Mouse (Mus musculus) right cerebral cortex, adult 18-20 months (tissue): Measurements from ENCODE around the gene Thsd4.
"Not testable (repeated sequence)": the region's sequence is repeated elsewhere in the genome, so short reads cannot be mapped to it uniquely, and the experiment has no call there.

Experiments
- DNase-seq: peaks from one replicate; pipeline ENCODE4 v3.0.0; 2022; ENCODE audit warnings: mixed read lengths

Thsd4 gene

DNA sequence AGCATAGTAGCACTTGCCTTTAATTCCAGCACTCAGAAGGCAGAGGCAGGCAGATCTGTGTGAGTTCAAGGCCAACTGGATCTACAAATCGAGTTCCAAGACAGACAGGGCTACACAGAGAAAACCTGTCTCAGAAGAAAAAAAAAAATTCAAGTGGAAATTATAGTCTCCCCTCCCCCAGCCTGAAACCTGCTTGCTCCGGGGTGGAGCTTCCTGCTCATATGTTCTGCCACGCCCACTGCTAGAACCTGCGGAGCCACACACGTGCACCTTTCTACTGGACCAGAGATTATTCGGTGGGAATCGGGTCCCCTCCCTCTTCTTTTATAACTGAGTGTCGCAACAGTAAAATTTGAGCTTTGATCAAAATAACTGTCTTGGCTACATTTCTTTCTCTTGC is 586.0 kb downstream of the Thsd4 start:
- DNase-seq = not testable (repeated sequence)

DNA sequence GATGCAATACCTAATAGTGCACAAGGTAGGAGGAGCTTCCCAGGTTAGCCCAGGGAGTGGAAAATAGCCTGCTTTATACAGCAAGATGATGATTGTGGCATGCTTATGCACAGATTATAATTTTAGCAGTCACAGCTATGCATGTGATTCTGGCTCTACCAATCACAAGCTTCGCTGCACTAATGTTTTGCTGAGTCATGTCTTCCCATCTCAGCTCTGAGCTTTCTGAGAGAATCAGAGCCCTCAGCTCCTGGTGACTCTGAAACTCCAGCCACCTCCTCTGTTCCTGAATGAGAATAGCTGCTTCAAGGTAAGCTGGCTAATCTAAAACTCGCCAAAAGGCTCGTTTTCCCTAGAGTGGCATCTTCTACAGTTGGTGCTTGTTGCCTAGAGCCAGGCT is 591.6 kb downstream of the Thsd4 start:
- DNase-seq = no peak
